ENCODE assay signal across 13 mouse cellular contexts in the genomic region with DNA sequence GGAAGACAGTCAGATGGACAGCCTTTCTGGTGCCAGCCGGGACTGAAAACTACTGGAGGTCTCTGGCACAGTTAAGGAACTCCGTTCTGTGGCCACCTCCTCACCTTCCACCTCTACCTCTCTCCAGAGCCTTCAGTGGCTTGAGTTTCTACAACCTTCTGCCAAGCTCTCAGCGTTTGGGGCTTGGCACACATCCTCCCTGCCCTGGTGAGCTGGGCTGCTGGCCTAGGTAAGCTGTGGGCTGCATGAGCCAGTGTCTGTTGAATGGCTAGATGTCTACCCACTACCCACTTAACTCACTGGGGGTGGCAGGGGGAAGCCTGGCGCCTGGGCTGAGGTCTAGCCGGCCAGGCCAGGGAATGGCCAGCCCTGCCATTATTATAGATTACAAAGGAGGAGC. TPM values are rescaled to one million over a fixed set of nuclear protein-coding genes. Genes with fewer than 3 reads are reported as not detected.
DNase-seq lines count a peak whose midpoint lies in the region; ATAC-seq and TF ChIP-seq lines count a peak whose summit lies in the region.
"Had no signal": no experiment of that assay in that cellular context is flagged by ENCODE, and none has a peak within 500 bp of the region (broad histone marks: within the 10 kb centered on the region; RNA-seq: fewer than 3 reads in every experiment).

No protein-coding gene starts in this region.

- H3K9ac ChIP-seq in hindbrain, embryonic 16.5 days (ENCODE audit: low read depth, low read length), result no peak overlapping the region

- H3K4me1 ChIP-seq in heart, embryonic 10.5 days, result peaks cover 82% of the 10 kb centered on the region
- peaks cover 53% of the 10 kb centered on the region for H3K4me1 ChIP-seq in cerebellum, adult 2 months (ENCODE audit: control insufficient read depth, insufficient read depth, low read length)
- H3K4me1 ChIP-seq in embryonic facial prominence, embryonic 10.5 days, result peaks cover 61% of the 10 kb centered on the region
- H3K4me1 ChIP-seq in hindbrain, embryonic 16.5 days (ENCODE audit: control insufficient read depth, insufficient read depth, low read depth, low read length), result no peaks in the 10 kb centered on the region

- TF ChIP-seq CTCF in cerebellum, adult 2 months (IDR thresholded peaks at IDR 0.05; ENCODE audit: borderline replicate concordance, insufficient read depth, low read depth, low read length), result no peak

- WGBS in heart, embryonic 10.5 days, result 58% methylated on average over 5 of the region's 5 CpGs
- 14% methylated on average over 5 of the region's 5 CpGs for WGBS in cerebellum, adult 2 months
- whole genome bisulfite sequencing in embryonic facial prominence, embryonic 10.5 days, result 64% methylated on average over 5 of the region's 5 CpGs
- WGBS in hindbrain, embryonic 16.5 days, result 44% methylated on average over 5 of the region's 5 CpGs

- TF ChIP-seq POLR2A in cerebellum, adult 2 months (IDR thresholded peaks at IDR 0.05; ENCODE audit: borderline replicate concordance, insufficient read depth, low read length), result no peak

- H3K36me3 ChIP-seq in heart, embryonic 10.5 days, result peaks cover 15% of the 10 kb centered on the region
- no peaks in the 10 kb centered on the region for H3K36me3 ChIP-seq in embryonic facial prominence, embryonic 10.5 days (replicated peaks)
- no peaks in the 10 kb centered on the region for H3K36me3 ChIP-seq in hindbrain, embryonic 16.5 days (ENCODE audit: control insufficient read depth, insufficient read depth, low read length)
- H3K36me3 ChIP-seq: embryonic facial prominence, embryonic 13.5 days had no signal

- peak overlapping the region; percentile 77 for H3K27ac ChIP-seq in heart, embryonic 10.5 days
- H3K27ac ChIP-seq in cerebellum, adult 2 months (ENCODE audit: insufficient read depth, low read length), result peak overlapping the region; percentile 49; the same call in 1 of the 2 replicates
- peak overlapping the region; percentile 76 for H3K27ac ChIP-seq in embryonic facial prominence, embryonic 10.5 days (replicated peaks)
- peak overlapping the region; percentile 49; the same call in 1 of the 2 replicates for H3K27ac ChIP-seq in hindbrain, embryonic 16.5 days (ENCODE audit: low read depth, low read length)
- H3K27ac ChIP-seq: embryonic facial prominence, embryonic 13.5 days had no signal

- H3K4me3 ChIP-seq in heart, embryonic 10.5 days, result no peak overlapping the region
- H3K4me3 ChIP-seq in cerebellum, adult 2 months (replicated peaks; ENCODE audit: insufficient read depth, low read depth, low read length), result peak overlapping the region; percentile 3
- H3K4me3 ChIP-seq in embryonic facial prominence, embryonic 10.5 days, result peak overlapping the region; percentile 39; the same call in 1 of the 2 replicates
- no peak overlapping the region for H3K4me3 ChIP-seq in hindbrain, embryonic 16.5 days (ENCODE audit: low read length)
- H3K4me3 ChIP-seq: embryonic facial prominence, embryonic 13.5 days had no signal

- no peaks in the 10 kb centered on the region for H3K27me3 ChIP-seq in heart, embryonic 10.5 days (ENCODE audit: insufficient read depth, poor library complexity, severe bottlenecking)
- no peaks in the 10 kb centered on the region for H3K27me3 ChIP-seq in cerebellum, adult 2 months (ENCODE audit: control insufficient read depth, insufficient read depth, low read length)
- peaks cover 28% of the 10 kb centered on the region for H3K27me3 ChIP-seq in embryonic facial prominence, embryonic 10.5 days (replicated peaks; ENCODE audit: low read depth, poor library complexity, severe bottlenecking)
- H3K27me3 ChIP-seq in hindbrain, embryonic 16.5 days (replicated peaks; ENCODE audit: control insufficient read depth, insufficient read depth, low read length), result no peaks in the 10 kb centered on the region
- H3K27me3 ChIP-seq: embryonic facial prominence, embryonic 13.5 days had no signal

- H3K9me3 ChIP-seq in heart, embryonic 10.5 days, result no peaks in the 10 kb centered on the region
- no peaks in the 10 kb centered on the region for H3K9me3 ChIP-seq in embryonic facial prominence, embryonic 10.5 days
- H3K9me3 ChIP-seq in hindbrain, embryonic 16.5 days (ENCODE audit: control insufficient read depth, low read length), result no peaks in the 10 kb centered on the region
- H3K9me3 ChIP-seq: embryonic facial prominence, embryonic 13.5 days had no signal

- DNase-seq in heart, embryonic 10.5 days (ENCODE audit: low spot score), result no peak
- no peak for DNase-seq in heart, adult 9 months (ENCODE audit: low spot score in 2 of 2)
- peak; percentile 73 to 79 for DNase-seq in cerebellum, adult 2 months
- no peak for DNase-seq in embryonic facial prominence, embryonic 10.5 days (ENCODE audit: low spot score)
- DNase-seq in liver, result no peak
- no peak for DNase-seq in urinary bladder, postnatal 14 days (ENCODE audit: low spot score)
- DNase-seq: lung, adult 2 months had no signal

- H3K4me2 ChIP-seq in hindbrain, embryonic 16.5 days (ENCODE audit: low read length), result peak overlapping the region; percentile 10
- H3K4me2 ChIP-seq: embryonic facial prominence, embryonic 13.5 days had no signal

- ATAC-seq in hindbrain, embryonic 16.5 days, result no peak
- ATAC-seq in granulocyte monocyte progenitor cell, adult 5-6 weeks (replicated peaks; ENCODE audit: poor library complexity, severe bottlenecking), result no peak

RNA-seq across cellular contexts. Expression of a gene that starts 6.3 kb away (rescaled TPM):
- polyA plus RNA-seq in heart, embryonic 10.5 days (2016; fragmentation: Nextera tagmentation; extraction: Ambion mirVana), result 36.1 and 59.0 TPM in 2 replicates
- 43.5 and 47.1 TPM in 2 replicates for polyA plus RNA-seq in cerebellum, adult 2 months (2012; rRNA removed)
- 10.7 and 12.0 TPM in 2 replicates for polyA plus RNA-seq in embryonic facial prominence, embryonic 10.5 days (2016; fragmentation: Nextera tagmentation; extraction: Ambion mirVana)
- polyA plus RNA-seq in hindbrain, embryonic 16.5 days (2015; fragmentation: Nextera tagmentation; extraction: Ambion mirVana), result 12.8 and 18.6 TPM in 2 replicates
- 3.6 and 12.0 TPM in 2 replicates for total RNA-seq in granulocyte monocyte progenitor cell, adult 5-6 weeks (2014; fragmentation: Nextera tagmentation)
- 1.2 and 3.1 TPM in 2 replicates for total RNA-seq in granulocyte monocyte progenitor cell, adult 5-6 weeks (2017)

RNA-seq across cellular contexts. Expression of a gene that starts 28.4 kb away (rescaled TPM):
- 0.21 TPM in 1 of 2 replicates, not detected in the other for polyA plus RNA-seq in heart, embryonic 10.5 days (2016; fragmentation: Nextera tagmentation; extraction: Ambion mirVana)
- polyA plus RNA-seq in cerebellum, adult 2 months (2012; rRNA removed), result 2.7 and 7.3 TPM in 2 replicates
- polyA plus RNA-seq in embryonic facial prominence, embryonic 10.5 days (2016; fragmentation: Nextera tagmentation; extraction: Ambion mirVana), result 0.09 and 0.12 TPM in 2 replicates
- polyA plus RNA-seq in hindbrain, embryonic 16.5 days (2015; fragmentation: Nextera tagmentation; extraction: Ambion mirVana), result 0.20 and 0.31 TPM in 2 replicates
- total RNA-seq in granulocyte monocyte progenitor cell, adult 5-6 weeks (2014; fragmentation: Nextera tagmentation), result not detected in 2 replicates
- 0.15 TPM in 1 of 2 replicates, not detected in the other for total RNA-seq in granulocyte monocyte progenitor cell, adult 5-6 weeks (2017)
- total RNA-seq: adrenal gland, adult 18-20 months; hematopoietic stem cell, adult 5-6 weeks had no signal

RNA-seq across cellular contexts. Expression of a gene that starts 29.9 kb away (rescaled TPM):
- polyA plus RNA-seq in heart, embryonic 10.5 days (2016; fragmentation: Nextera tagmentation; extraction: Ambion mirVana), result 0.15 and 1.1 TPM in 2 replicates
- polyA plus RNA-seq in cerebellum, adult 2 months (2012; rRNA removed), result 860 and 925 TPM in 2 replicates
- 0.39 and 0.41 TPM in 2 replicates for polyA plus RNA-seq in embryonic facial prominence, embryonic 10.5 days (2016; fragmentation: Nextera tagmentation; extraction: Ambion mirVana)
- polyA plus RNA-seq in hindbrain, embryonic 16.5 days (2015; fragmentation: Nextera tagmentation; extraction: Ambion mirVana), result 10.2 and 18.7 TPM in 2 replicates
- 3.3 TPM in 1 of 2 replicates, not detected in the other for total RNA-seq in granulocyte monocyte progenitor cell, adult 5-6 weeks (2014; fragmentation: Nextera tagmentation)
- not detected in 2 replicates for total RNA-seq in granulocyte monocyte progenitor cell, adult 5-6 weeks (2017)

RNA-seq across cellular contexts. Expression of a gene that starts 33.9 kb away (rescaled TPM):
- polyA plus RNA-seq in heart, embryonic 10.5 days (2016; fragmentation: Nextera tagmentation; extraction: Ambion mirVana), result 0.50 TPM in 1 of 2 replicates, not detected in the other
- polyA plus RNA-seq in cerebellum, adult 2 months (2012; rRNA removed), result 26.0 and 29.1 TPM in 2 replicates
- polyA plus RNA-seq in embryonic facial prominence, embryonic 10.5 days (2016; fragmentation: Nextera tagmentation; extraction: Ambion mirVana), result 0.27 and 0.75 TPM in 2 replicates
- polyA plus RNA-seq in hindbrain, embryonic 16.5 days (2015; fragmentation: Nextera tagmentation; extraction: Ambion mirVana), result 8.5 and 9.5 TPM in 2 replicates
- not detected in 2 replicates for total RNA-seq in granulocyte monocyte progenitor cell, adult 5-6 weeks (2014; fragmentation: Nextera tagmentation)
- total RNA-seq in granulocyte monocyte progenitor cell, adult 5-6 weeks (2017), result not detected in 2 replicates
- total RNA-seq: hematopoietic stem cell, adult 5-6 weeks had no signal

RNA-seq across cellular contexts. Expression of a gene that starts 40.2 kb away (rescaled TPM):
- polyA plus RNA-seq in heart, embryonic 10.5 days (2016; fragmentation: Nextera tagmentation; extraction: Ambion mirVana), result 0.07 and 0.18 TPM in 2 replicates
- polyA plus RNA-seq in cerebellum, adult 2 months (2012; rRNA removed), result 0.41 and 0.75 TPM in 2 replicates
- polyA plus RNA-seq in embryonic facial prominence, embryonic 10.5 days (2016; fragmentation: Nextera tagmentation; extraction: Ambion mirVana), result 0.31 and 0.49 TPM in 2 replicates
- polyA plus RNA-seq in hindbrain, embryonic 16.5 days (2015; fragmentation: Nextera tagmentation; extraction: Ambion mirVana), result 0.14 and 0.24 TPM in 2 replicates
- total RNA-seq in granulocyte monocyte progenitor cell, adult 5-6 weeks (2014; fragmentation: Nextera tagmentation), result not detected in 2 replicates
- not detected in 2 replicates for total RNA-seq in granulocyte monocyte progenitor cell, adult 5-6 weeks (2017)
- total RNA-seq: hematopoietic stem cell, adult 5-6 weeks had no signal
- polyA plus RNA-seq: lung, adult 2 months; spleen, adult 2 months had no signal

Comparison
In these comparisons a context has a peak if more than half of its experiments do, and no peak if none do; other contexts are left out.
1. DNase-seq: peak in cerebellum, adult 2 months (2 of 2); none in heart, embryonic 10.5 days (single experiment), heart, adult 9 months (0 of 2), embryonic facial prominence, embryonic 10.5 days (single experiment), liver (single experiment) and urinary bladder, postnatal 14 days (single experiment).
2. H3K4me3 ChIP-seq: peak in cerebellum, adult 2 months (single experiment) and embryonic facial prominence, embryonic 10.5 days (single experiment); none in heart, embryonic 10.5 days (single experiment) and hindbrain, embryonic 16.5 days (single experiment).
3. RNA of a gene that starts 29.9 kb away (polyA plus RNA-seq): 860 to 925 TPM in cerebellum, adult 2 months; 10.2 to 18.7 TPM in hindbrain, embryonic 16.5 days, 0.39 to 0.41 TPM in embryonic facial prominence, embryonic 10.5 days and 0.15 to 1.1 TPM in heart, embryonic 10.5 days; every median in the first group is over 10 times any median in the second.
4. Peak in every context shown above with its lines, with median percentiles within 50 percentile points of each other: H3K27ac ChIP-seq.